Mouse (Mus musculus) CD8-positive naive resting alpha-beta T cell, adult 2 months (primary cell): ENCODE results near the gene Grik5.

Experiments
- DNase-seq, 2 experiments: peaks; one replicate each; pipeline ENCODE4 v3.0.0; 2022; ENCODE audit warnings: low read depth in 2 of 2, low spot score in 2 of 2

Grik5 gene

GRCm38 (mm10) chr7:25071979-25072715 is at the start of gene Grik5, which contains the start of gene Zfp574:
Grik5 (minus strand) TSS chr7:25072346.
Zfp574 (plus strand) TSS chr7:25072567.
- no peak for DNase-seq

GRCm38 (mm10) chr7:25121240-25121786 is 49.2 kb upstream of the Grik5 start:
- DNase-seq = no peak

DNA sequence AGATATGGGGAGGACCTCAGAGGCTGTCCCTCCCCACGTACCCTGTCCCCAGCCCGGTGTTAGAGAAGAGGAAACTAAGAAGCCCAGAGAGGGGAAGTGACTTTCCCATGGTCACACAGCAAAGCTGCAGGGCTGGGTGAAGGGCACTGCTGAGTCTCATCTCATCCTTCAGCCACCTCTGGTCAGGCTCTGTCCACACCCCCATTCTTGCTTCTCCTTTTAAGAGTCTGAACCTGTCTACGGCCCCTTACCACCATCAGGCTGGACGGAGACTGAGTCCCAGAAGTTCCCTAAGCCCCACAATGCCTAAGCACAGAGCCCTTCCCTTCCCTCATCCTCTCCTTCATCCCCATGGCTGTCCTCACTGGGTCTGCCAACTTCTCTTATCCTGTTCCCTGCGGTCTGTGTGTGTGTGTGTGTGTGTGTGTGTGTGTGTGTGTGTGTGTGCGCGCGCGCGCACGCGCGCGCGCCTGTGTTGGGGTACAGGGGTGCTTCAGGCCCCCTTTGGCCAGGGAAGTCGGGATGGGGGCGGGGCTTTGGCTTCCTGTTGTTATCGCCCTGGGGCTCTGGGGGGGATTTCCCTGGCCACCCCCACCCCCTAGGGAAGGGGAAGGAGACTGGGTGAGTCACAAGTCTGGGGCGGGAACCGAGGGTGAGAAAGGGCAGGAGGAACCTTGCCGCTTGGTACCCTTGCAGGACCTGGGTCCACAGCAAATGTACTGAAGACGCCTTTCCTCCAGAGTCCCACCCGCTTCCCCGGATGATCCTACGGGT is 48.1 kb upstream of the Grik5 start:
- peak; percentile 20 to 44 for DNase-seq

DNA sequence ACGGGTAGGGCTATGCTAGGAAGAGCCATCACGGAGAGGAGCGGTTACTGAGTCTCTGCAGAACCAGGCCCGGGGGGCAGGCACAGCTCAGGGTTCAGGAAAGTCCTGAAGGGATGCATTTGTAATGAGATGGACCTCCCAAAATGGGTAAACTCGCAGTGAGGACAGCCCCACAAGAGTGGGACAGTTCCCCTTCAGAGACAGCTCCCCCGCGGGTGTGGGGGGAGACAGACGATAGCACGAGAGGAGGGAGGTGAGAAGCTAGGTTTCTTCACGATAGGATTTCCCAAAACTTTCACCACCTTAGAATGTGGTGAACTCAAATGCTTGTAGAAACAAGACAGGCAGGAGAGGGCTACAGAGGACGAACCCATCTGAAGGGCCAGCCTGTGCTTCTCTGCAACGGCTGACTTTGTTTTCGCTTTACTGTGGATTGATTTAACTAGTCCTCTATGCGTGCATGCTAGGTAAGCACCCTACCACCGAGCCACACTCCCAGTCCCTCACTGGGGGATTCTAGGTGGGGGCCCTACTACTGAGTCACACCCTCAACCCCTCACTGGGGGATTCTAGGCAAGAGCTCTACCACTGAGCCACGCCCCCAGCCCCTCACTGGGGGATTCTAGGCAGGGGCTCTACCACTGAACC is 40.9 kb upstream of the Grik5 start:
- DNase-seq = no peak

DNA sequence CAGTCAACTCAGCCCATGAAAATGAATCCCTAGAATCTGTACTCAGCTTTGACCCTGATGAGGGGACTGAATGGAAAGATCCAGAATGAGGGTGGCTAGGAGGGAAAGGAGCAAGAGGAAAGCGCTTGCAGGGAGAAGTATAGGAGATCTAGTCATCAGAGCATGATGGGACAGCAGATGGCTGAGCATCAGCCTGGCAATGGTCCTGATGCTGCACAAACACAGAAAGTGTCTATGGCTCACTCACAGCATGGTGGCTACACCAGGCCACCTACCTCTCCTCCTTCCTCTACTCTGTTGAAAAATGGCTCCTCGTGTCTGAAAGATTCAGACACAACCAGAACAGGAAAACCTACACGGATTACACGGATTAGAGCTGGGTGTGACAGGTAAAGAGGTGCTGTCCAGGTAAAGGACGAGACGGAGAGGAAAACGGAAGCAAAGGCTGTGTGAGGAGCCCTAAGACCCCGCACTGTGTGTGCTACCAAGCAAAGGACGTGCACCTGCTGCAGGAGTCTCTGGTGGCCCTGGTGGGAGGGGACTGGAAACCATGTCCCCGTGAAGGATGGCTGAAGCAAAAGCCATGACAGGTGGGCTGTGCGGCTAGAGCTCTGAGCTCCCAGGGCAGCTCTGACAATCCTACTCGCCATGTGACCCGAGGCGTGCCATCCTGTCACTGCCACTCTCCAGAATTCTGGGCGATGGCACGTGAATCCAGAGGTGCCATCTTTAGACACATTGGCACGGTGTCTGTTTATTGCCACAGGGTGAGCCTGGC is 40.2 kb upstream of the Grik5 start:
- DNase-seq = no peak

DNA sequence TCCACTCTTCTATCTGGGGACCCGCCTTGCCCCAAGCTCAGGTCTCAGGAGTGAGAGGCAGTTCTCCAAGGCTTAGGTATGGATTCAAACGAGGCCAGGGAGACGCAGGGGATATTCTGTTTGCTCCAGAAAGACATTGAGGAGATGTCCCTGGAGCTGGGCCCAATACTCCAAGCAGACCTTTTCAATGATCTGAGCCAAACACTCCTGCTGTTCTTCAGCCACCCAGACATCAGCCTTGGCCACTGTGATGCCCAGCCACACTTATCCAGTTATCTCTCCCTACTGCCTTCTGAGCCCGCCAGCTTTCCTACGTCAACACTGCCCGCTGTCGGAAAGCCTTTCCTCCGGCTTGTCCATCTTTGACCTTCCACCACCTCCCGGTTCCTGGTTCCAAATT is 38.2 kb upstream of the Grik5 start:
- DNase-seq = no peak

GRCm38 (mm10) chr7:25109355-25109754 is 37.2 kb upstream of the Grik5 start:
- no peak for DNase-seq

DNA sequence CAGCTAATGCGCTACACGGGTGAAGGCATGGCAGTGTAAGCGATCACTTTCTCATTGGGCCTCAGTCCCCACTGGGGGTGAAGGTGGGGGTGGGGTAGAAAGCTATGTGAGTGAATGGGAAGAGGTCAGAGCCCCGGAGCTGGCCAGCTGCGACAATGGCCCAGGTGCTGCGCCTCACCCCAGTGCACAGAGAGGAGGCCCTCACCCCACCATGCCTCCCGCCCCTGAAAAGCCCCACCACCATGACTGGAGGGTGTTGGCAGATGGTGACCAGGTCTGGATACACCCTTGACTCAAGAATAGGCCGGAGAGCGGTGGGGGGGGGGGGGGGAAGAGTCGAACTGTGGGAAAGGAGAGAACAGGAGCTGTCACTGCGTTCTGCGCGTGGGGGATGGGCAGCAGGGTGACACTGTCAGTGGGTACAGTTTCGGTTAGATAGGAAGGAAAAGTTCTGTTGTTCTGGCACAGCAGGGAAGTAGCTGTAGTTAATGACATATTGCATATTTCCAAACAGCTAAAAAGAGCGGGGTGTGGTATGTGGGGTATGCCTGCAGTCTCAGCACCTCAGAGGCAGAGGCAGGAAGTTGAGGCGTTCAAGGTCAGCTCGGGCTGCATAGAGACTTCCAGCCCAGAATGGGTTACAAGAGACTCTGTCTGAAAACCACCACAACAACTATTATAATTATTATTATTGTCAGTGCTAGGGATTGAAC is 34.8 kb upstream of the Grik5 start:
- DNase-seq = no peak

DNA sequence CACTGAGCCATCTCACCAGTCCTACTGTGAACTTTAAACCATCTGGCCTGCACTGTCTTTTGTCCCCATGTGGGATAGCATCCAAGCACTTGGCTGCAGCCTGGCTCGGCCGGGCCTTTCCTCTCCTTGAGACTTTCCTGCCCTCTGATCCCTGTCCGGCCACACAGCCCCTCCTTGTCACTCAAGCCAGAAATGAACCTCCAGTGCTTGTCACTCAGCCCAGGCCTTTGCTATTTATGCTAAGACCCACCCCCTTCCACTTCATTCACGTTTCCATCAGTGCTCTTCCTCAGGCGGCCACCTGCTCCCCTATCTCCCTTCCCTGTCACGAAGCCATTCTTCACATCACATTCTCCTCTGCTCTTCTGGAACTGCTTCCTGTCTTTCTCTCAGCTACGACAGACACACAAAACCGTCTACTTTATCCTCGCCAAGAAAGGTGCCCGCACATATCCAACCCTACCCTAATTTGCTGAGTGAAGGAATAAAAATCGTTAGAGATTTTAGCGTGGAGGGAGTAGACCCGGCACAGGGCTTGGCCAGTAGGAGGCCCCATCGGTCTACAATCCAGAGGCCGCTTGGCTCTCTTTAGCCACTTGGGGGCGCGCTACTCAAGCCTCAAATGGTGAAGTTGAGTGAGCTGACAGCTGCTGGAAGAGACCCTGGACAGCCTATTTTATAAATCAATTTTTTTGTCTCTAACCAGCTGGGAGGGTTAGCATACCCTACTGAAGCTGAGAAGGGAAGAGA is 33.4 kb upstream of the Grik5 start:
- DNase-seq = peak; percentile 89 to 94

DNA sequence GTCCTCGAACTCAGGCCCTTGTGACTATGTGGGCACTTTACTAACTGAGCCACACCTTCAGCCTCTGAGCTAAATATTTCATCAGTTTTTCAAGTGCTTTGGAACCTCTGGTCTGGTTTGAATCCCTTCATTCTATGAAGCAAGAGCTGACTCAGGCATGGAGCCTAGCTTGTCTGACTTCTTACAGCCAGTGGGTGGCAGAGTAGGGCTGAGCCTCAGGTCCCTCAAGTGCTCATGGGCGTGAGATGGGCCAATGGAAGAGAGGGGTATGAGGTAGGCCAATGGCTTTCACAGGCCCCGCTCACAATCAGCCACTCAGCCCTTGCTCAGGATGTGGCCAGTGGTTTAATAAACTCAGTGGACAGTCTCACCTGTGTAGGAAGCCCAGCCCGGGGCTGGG is 27.4 kb upstream of the Grik5 start:
- no peak for DNase-seq

GRCm38 (mm10) chr7:25098169-25098568 is 26.0 kb upstream of the Grik5 start:
- no peak for DNase-seq

GRCm38 (mm10) chr7:25089875-25090274 is 17.7 kb upstream of the Grik5 start:
- no peak for DNase-seq

GRCm38 (mm10) chr7:25088968-25089367 is 16.8 kb upstream of the Grik5 start:
- no peak for DNase-seq

DNA sequence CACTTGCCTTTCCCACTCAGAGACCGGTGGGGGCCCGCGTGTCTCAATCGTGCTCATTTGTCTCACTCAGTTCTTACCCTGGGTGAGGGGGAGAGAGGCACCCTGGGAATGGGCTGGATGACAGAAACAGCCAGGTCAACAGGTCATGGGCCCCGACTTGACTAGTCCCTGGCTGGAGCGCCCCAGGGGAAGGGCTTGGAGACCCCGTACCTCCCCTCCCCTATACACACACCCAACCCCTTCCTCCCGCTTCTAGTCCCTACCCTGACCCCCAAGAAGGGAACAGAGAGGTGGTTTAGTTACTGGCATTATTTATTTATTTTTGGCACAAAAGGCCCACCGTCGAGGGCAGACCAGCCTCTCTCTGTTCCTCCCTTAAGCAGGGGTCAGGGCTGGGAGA is 16.4 kb upstream of the Grik5 start:
- no peak for DNase-seq

- peak in 1 of 2 experiments; percentile 62 for DNase-seq
Measured at GRCm38 (mm10) chr7:25087972-25088371, 15.8 kb upstream of the Grik5 start.

DNA sequence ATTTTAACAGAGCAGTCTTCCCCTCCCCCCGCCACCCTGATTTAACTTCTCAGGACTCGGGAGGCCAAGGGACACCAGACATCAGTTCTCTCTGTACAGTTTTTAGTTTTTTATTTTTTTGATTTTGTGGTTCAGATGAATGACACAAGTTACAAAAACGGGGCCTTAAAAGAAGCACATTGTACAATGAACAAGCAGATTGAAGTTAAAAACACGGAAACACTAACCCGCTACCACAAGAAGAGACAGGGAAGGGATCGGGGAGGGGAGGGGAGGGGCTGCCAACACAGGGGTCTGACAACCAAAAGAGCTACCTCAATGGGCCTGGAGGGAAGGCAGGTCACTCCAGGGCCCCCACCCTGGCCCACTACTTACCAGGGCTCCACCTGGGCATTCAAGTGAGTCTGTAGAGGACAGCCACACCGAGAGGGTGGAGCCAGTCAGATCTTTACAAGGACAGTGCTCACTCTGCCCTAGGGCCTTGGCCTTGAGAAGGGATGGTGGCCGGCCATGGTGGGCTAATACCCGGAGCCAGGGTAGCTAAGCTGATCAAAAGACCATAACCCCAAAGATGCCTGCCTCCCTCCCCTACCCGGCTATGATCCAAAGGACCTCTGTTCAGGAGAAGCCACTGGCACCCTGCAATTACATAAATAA is 15.2 kb upstream of the Grik5 start:
- no peak for DNase-seq

DNA sequence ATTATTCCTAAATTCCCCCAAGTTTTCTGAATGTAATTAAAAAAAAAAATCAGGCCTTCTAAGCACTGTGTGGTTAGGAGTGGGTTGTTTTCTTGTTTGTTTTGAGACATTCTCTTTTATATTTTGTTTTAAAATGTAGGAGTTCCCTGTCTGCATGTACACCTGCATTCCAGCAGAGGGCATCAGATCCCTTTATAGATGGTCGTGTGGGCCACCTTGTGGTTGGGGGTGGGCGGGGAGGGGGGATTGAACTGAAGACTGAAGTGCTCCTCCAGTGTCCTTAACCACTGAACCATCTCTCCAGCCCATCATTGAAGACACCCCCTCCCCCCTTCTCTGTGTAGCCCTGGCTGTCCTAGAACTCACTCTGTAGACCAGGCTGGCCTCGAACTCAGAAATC is 14.5 kb upstream of the Grik5 start:
- DNase-seq = no peak

GRCm38 (mm10) chr7:25084621-25085020 is 12.5 kb upstream of the Grik5 start:
- DNase-seq = no peak

- peak; percentile 51 to 67 for DNase-seq
Measured at GRCm38 (mm10) chr7:25082510-25082909, 10.4 kb upstream of the Grik5 start.
